Mouse (Mus musculus) activated CD4-positive, CD25-positive, alpha-beta regulatory T cell (primary cell): ENCODE results near the gene Zscan18. TPM values are rescaled to one million over a fixed set of nuclear protein-coding genes. Genes with fewer than 3 reads are reported as not detected.

Experiments
- polyA plus RNA-seq, 2 experiments: library from polyadenylated mRNA; unstranded; fragments of 100-300 nt; shearing (Covaris generic); gene quantifications; one replicate each; pipeline ENCODE4 v1.2.1; 2017

Zscan18 gene
- polyA plus RNA-seq, result 1 to 10 TPM in 1 of 2 experiments, under 1 TPM in 1; 0.31 to 1.8 TPM

DNA sequence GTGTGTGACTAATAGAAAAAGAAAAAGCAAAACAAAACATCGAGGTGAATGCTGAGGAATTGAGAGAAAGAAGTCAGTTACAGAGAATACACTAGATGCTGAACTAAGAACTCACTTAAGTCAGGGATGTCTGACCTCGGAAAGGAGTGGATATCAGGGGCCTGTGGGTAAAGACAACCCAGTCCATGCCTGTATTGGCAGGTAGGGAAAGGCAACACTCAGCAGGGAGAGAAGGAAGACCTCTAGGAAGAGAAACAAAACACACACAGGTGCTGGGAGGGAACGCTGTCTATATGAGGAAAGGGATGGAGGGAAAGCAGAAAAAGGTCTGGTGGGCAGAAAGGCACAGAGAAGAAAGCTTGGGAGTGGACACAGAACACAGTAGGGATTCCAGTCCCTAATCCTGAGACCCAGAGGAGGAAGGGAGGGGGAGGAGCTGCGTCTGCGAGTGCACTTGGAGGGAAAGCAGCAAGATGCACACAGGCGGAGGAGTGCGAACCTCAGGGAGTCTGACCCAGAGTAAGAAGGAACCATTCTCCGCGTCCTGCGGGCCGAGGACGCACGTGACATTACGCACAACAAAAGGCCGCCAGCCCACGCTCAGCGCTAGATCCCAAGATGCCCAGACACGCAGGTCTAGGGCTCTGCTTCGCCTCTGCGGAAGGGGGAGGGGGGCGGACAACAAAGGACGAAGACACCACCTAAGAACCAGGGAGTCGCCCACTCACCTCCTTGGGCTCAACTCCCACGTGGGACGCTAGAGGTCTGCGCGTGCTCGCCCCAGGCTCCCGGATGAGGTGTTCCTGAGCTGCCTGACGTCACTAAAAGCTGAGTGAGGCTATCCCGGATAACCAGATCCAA is at the start of gene Zscan18:
Gene Zscan18, minus strand, starts transcription at position 770 of the 861 bp plus-strand sequence.

DNA sequence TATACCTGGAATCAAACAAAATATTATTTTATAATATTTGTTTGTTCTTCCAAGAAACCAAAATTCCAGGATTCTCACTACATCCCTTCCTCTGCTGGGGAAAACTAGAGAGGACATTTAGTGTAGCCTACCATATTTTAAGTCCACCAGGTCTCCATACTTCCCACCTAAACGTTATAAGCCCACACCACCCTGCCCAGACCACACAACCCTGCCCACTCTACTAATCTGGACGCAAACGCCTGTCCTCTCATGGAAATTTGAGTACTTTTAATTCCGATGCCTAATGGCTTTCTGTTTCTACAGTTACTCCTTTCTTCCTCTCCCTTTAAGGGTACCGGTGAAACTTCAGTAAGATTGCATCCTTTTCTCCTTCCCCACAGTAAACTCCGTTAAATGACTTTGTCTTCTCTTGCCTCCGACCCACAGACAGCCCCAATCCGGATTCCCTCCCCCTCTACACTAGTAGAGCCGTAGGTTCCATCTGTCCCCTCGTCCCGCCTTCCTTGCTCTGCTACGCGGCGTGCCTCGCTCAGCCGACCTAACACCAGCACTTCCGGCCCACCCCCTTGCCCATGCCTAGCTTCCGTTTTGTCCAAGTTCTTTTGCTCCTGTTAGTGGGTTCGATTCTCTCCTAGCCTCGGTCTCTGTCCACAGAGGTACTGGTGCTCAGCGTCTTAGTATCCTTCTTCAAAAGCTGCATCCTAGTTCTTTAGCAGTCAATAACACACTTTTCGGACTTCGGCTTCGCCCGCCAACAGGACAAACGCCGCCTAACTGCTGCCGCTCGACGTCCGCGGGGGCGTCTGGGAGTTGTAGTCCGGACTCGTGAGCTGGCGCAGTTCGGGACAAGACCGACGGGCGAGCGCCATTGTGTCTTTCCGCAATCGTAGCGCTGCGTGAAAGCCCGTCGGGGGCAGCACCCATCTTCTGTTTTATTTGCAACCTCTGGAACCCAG is 31.0 kb upstream of the Zscan18 start, which contains the start of gene Zfp110:
Gene Zfp110, plus strand, starts transcription at position 600 of the 959 bp plus-strand sequence.

DNA sequence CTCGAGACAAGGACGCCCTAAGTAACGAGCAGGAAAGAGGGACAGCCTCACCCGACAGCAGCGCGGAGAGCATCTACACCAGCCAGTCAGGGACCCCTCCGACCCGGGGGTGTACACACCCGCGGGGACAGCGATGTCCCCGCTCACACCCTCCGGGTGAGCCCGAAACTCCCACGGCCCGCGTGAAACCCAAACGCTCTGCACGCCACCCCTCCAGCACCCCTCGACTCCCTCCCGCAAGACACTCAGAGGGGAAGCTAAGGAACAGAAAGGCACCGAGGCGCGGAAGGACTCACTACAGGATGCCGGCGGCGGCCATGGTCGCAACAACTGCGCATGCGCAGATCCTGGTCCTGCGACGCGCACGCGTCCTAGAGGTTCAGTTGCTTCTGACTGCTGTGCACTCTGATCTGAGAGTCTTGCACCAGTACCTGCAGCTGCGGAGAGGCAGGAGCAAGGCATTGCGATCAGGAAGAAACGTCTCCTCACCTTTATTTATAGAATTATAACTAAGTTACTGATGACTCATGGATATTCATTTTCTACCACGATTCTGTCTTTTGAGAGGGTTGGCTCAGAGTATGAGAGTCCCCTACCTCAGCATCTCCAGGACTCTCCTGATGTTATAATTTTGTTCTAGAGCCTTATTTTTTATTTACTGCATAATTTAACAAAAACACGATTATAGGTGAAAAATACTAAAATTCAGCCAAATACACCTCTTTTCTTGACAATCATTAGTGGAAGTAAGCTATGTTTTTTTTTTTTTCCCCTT is 15.3 kb upstream of the Zscan18 start, which contains the start of gene Zfp329:
Gene Zfp329, minus strand, starts transcription at position 338 of the 775 bp plus-strand sequence.

DNA sequence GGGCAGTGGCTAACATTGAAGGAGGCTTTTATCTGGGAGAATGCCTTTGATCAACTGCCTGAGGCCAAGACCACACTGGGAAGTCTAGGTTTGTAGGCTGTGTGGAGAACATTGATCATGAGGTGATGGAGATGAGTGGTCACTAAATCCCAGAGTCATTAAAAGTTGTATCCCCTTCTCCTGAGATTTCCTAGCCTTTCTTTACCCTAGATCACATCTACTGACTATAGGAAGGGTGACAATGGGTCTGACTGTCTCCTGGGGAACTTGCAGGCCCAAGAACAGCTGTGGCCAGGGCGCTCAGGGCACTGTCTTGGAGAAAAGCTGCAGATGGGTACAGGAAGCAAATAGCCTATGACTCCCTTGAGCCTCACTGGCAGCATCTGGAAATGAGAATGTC is 68.5 kb downstream of the Zscan18 start, which contains the start of gene Vmn2r56:
Gene Vmn2r56, minus strand, starts transcription at position 101 of the 400 bp plus-strand sequence.

Other genes with a start within 250 kb of the Zscan18 start
- gene Vmn2r53, start 194.8 kb downstream of the Zscan18 start, polyA plus RNA-seq, result under 1 TPM; 0.02 to 0.11 TPM
- not detected for gene Vmn2r54, start 163.3 kb downstream of the Zscan18 start, polyA plus RNA-seq
- gene Vmn2r55, start 118.6 kb downstream of the Zscan18 start, polyA plus RNA-seq, result not detected
- gene Vmn2r56, start 68.6 kb downstream of the Zscan18 start, polyA plus RNA-seq, result under 1 TPM in 1 of 2 experiments, not detected in 1; 0.14 TPM
- 10 to 100 TPM; 13.2 to 14.9 TPM for gene Zfp329, start 15.2 kb upstream of the Zscan18 start, polyA plus RNA-seq
- 10 to 100 TPM; 47.8 to 63.7 TPM for gene Zfp110, start 31.1 kb upstream of the Zscan18 start, polyA plus RNA-seq
- gene Zfp128, start 77.5 kb upstream of the Zscan18 start, polyA plus RNA-seq, result 1 to 10 TPM; 3.3 to 4.0 TPM
- 10 to 100 TPM; 10.0 to 10.3 TPM for gene Zscan22, start 94.2 kb upstream of the Zscan18 start, polyA plus RNA-seq
- 1,000 to 10,000 TPM in 1 of 2 experiments, 100 to 1,000 TPM in 1; 744 to 1,333 TPM for gene Rps5, start 118.7 kb upstream of the Zscan18 start, polyA plus RNA-seq
- gene Rnf225, start 123.8 kb upstream of the Zscan18 start, polyA plus RNA-seq, result under 1 TPM; 0.12 to 0.27 TPM
- 1 to 10 TPM; 5.5 to 6.0 TPM for gene Zfp324, start 162.2 kb upstream of the Zscan18 start, polyA plus RNA-seq
- gene Zfp446, start 174.2 kb upstream of the Zscan18 start, polyA plus RNA-seq, result 1 to 10 TPM; 6.5 to 7.0 TPM
- under 1 TPM; 0.12 to 0.55 TPM for gene Slc27a5, start 194.6 kb upstream of the Zscan18 start, polyA plus RNA-seq
- 100 to 1,000 TPM in 1 of 2 experiments, 10 to 100 TPM in 1; 94.6 to 147 TPM for gene Trim28, start 195.5 kb upstream of the Zscan18 start, polyA plus RNA-seq
- gene Zbtb45, start 206.4 kb upstream of the Zscan18 start, polyA plus RNA-seq, result 10 to 100 TPM; 23.0 to 27.9 TPM
- gene Chmp2a, start 231.2 kb upstream of the Zscan18 start, polyA plus RNA-seq, result 100 to 1,000 TPM; 252 to 275 TPM
- 100 to 1,000 TPM; 185 to 192 TPM for gene Ube2m, start 234.6 kb upstream of the Zscan18 start, polyA plus RNA-seq